Mouse (Mus musculus): ENCODE data around the gene Rab6a.

DNA sequence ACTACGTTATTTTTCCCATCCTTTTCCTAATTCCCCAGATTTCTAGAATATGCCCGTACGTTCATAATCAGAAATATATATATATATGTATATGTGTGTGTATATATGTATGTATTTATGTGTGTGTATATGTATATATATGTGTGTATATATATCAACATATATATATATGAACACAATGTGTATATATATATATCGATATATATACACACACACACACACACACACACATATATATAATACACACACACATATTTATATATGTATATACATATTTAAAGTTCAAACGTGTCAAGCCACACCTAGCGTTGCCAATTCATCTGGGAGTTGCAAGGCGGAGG, 16.7 kb upstream of the Rab6a start:
- TF ChIP-seq CTCF (IDR thresholded peaks at IDR 0.05; ENCODE audit: low read depth, low read length) = no peak
- TF ChIP-seq GATA1 (IDR thresholded peaks at IDR 0.05; ENCODE audit: borderline replicate concordance, low read length) = no peak
- TF ChIP-seq TAL1 (conservative IDR thresholded peaks at IDR 0.05; ENCODE audit: low read depth, low read length) = no peak

Measured in G1E (cell line).